Mouse (Mus musculus) forebrain, embryonic 12.5 days (tissue): Measurements from ENCODE around the gene Asgr2. TPM values are rescaled to one million over a fixed set of nuclear protein-coding genes. Genes with fewer than 3 reads are reported as not detected.

Experiments used
- ATAC-seq: fragments of 200-750 bp; cut with Nextera tagmentation; 2 replicates; pipeline ENCODE4 v1.8.0; 2017; ENCODE audit warnings: moderate TSS enrichment; ENCODE audit not compliant: low FRiP score
- H3K27ac ChIP-seq: fragments of 300-500 bp; sonication (generic); 2 replicates; pipeline ENCODE4 v1.5.1; 2016; ENCODE audit warnings: mild to moderate bottlenecking
- H3K27me3 ChIP-seq: fragments of 300-500 bp; sonication (generic); 2 replicates; pipeline ENCODE4 v1.6.1; 2016; ENCODE audit warnings: mild to moderate bottlenecking
- H3K36me3 ChIP-seq: fragments of 300-500 bp; sonication (generic); replicated peaks from 2 replicates; pipeline ENCODE4 v1.6.1; 2016; ENCODE audit warnings: mild to moderate bottlenecking
- H3K4me1 ChIP-seq: fragments of 300-500 bp; sonication (generic); 2 replicates; pipeline ENCODE4 v1.6.1; 2016
- H3K4me2 ChIP-seq: fragments of 300-500 bp; sonication (generic); 2 replicates; pipeline ENCODE4 v1.6.1; 2016; ENCODE audit warnings: mild to moderate bottlenecking, moderate library complexity
- H3K4me3 ChIP-seq: fragments of 300-500 bp; sonication (generic); replicated peaks from 2 replicates; pipeline ENCODE4 v1.5.1; 2016; ENCODE audit warnings: mild to moderate bottlenecking
- H3K9ac ChIP-seq: fragments of 300-500 bp; sonication (generic); 2 replicates; pipeline ENCODE4 v1.6.1; 2016; ENCODE audit warnings: mild to moderate bottlenecking
- H3K9me3 ChIP-seq: fragments of 300-500 bp; sonication (generic); 2 replicates; pipeline ENCODE4 v1.6.1; 2016
- WGBS: fragments of 180-500 bp; shearing (Covaris S2); methylation state at CpG from one replicate; pipeline ENCODE4 v1.1.7; 2016; 5-methylcytosine and 5-hydroxymethylcytosine counted together
- polyA plus RNA-seq: library from polyadenylated mRNA; unstranded; fragments of >200 nt; fragmentation: Nextera tagmentation; extraction: Ambion mirVana; gene quantifications from 2 replicates; pipeline ENCODE4 v1.2.1, GENCODE M21; 2016

Asgr2 gene
- polyA plus RNA-seq, result not detected in 2 replicates

DNA sequence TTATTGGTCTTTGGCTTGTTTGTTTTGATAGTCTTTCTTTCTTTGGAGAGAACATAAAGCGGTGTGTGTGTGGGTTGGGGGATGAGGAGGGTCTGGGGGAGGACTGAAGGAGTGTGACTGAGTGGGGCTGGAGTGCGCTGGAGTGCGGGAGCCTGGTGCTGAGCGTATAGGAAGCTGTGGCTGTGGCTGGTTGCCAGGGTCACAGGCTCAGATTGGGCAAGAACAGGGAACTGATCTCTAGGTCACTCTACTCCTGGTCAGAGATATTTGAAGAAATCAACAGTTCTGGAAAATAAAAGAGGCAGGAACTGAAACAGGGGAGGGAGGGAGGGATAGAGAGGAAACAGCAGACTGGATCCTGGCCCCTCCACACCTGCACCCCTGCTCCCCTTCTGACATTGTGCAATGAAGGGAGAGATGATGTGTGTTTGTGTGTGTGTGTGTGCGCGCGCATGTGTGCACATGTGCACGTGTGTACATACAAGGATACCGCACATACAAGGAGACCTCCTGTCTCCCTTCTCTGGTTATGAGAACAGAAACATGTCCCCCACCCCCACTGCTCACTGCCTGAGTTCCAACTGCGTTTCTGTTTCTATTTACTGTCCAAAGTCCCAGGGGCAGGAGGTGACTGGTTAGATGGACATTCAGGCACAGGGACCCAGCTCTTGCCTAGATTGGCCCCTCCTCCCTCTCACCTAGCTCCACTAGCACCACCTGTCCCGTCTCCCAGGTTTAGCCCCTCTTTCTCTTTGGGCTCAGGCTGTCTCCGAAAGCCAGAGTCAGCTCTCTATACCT lies at the start of gene Asgr2:
TSS of gene Asgr2 (plus strand) at position 659 of the 798 bp plus-strand sequence.
- 84% methylated on average over 12 of the region's 12 CpGs for WGBS
- H3K27me3 ChIP-seq, result no peaks in the 10 kb centered on the region
- ATAC-seq, result no peak

DNA sequence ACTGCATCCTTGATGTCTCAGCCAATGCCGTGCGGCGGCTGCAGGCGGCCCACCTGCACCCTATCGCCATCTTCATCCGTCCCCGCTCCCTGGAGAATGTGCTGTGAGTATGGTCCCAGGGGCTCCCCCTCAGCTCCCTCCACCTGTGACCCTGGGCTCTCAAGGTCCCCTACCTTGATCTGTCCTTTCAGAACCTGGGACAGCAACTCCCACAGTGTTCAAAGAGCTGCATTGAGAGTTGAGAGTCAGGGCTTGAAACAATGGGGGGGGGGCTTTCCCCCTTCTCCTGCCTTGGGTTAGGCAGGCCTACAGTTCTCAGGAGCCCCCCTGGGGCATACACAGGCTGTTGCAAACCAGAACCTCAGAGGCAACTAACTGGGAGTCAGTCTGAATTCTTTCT lies 48.8 kb upstream of the Asgr2 start:
- no peaks in the 10 kb centered on the region for H3K27me3 ChIP-seq
- H3K27ac ChIP-seq, result peak overlapping the region; percentile 36; the same call in 1 of the 2 replicates
- H3K9ac ChIP-seq, result 0 out of 2 replicates have a peak overlapping the region, but pooled peaks have one; percentile 17
- no peaks in the 10 kb centered on the region for H3K9me3 ChIP-seq
- no peak overlapping the region for H3K4me3 ChIP-seq
- WGBS, result 92% methylated on average over 7 of the region's 7 CpGs
- H3K4me1 ChIP-seq, result peaks cover 5% of the 10 kb centered on the region; the same call in 1 of the 2 replicates
- H3K36me3 ChIP-seq, result peaks cover 67% of the 10 kb centered on the region
- no peak for ATAC-seq
- no peak overlapping the region for H3K4me2 ChIP-seq

More for the DNA sequence above, at the start of gene Asgr2:
- H3K9me3 ChIP-seq, result no peaks in the 10 kb centered on the region
- no peaks in the 10 kb centered on the region for H3K4me1 ChIP-seq
- no peak within 1 kb of the TSS for H3K27ac ChIP-seq
- H3K4me2 ChIP-seq, result no peak within 1 kb of the TSS
- H3K36me3 ChIP-seq, result no peaks in the 10 kb centered on the region
- H3K4me3 ChIP-seq, result no peak within 1 kb of the TSS
- H3K9ac ChIP-seq, result no peak within 1 kb of the TSS

DNA sequence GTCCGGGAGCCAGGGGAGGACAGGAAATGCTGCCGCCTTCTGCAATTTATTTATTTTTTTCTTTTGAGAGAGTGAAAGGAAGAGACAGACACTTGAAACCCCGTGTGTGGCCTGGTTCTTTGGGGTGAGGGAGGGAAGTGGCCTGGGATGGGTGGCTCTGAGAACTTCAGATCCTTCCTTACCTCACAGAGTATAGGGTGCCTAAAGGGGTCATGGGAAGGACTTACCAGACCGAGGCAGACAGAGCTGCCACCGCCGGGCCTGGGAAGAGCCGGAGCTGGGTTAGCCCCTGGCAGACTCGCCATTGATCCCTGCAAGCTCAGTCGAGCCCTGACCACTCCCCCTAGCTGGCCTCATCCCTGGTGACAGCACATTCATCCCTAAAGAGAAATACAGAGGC lies 47.0 kb upstream of the Asgr2 start:
- peaks cover 51% of the 10 kb centered on the region for H3K36me3 ChIP-seq
- peaks cover 5% of the 10 kb centered on the region; the same call in 1 of the 2 replicates for H3K4me1 ChIP-seq
- no peak overlapping the region for H3K4me3 ChIP-seq
- 36% methylated on average over 9 of the region's 9 CpGs for WGBS
- no peak overlapping the region for H3K9ac ChIP-seq
- ATAC-seq, result no peak
- no peaks in the 10 kb centered on the region for H3K9me3 ChIP-seq
- H3K4me2 ChIP-seq, result no peak overlapping the region
- H3K27ac ChIP-seq, result peak overlapping the region; percentile 16; the same call in 1 of the 2 replicates
- H3K27me3 ChIP-seq, result no peaks in the 10 kb centered on the region; the same call in 1 of the 2 replicates

DNA sequence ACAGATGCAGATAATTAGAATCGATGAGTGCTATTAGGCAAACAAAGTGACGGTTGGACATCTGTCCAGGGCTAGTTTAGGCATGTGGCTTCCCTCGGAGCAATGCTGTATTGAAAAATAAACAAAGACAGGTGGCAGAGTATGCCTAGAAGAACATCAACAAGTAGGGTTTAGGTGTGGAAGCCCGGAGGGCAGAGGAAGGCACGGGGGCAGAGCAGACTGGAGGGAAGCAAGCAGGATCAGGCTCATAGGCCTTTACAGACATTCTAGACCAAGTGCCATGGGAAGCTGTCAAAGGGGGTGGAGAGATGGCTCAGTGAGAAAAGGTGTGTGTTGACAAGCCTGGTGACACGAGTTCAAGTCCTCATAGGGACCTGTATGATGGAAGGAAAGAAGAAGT lies 43.1 kb upstream of the Asgr2 start:
- no peaks in the 10 kb centered on the region; the same call in 1 of the 2 replicates for H3K27me3 ChIP-seq
- 73% methylated on average over 6 of the region's 6 CpGs for WGBS
- H3K36me3 ChIP-seq, result peaks cover 12% of the 10 kb centered on the region
- no peak overlapping the region for H3K4me2 ChIP-seq
- H3K9me3 ChIP-seq, result no peaks in the 10 kb centered on the region
- peaks cover 3% of the 10 kb centered on the region; the same call in 1 of the 2 replicates for H3K4me1 ChIP-seq
- no peak overlapping the region for H3K27ac ChIP-seq
- ATAC-seq, result no peak
- H3K9ac ChIP-seq, result no peak overlapping the region
- H3K4me3 ChIP-seq, result no peak overlapping the region

DNA sequence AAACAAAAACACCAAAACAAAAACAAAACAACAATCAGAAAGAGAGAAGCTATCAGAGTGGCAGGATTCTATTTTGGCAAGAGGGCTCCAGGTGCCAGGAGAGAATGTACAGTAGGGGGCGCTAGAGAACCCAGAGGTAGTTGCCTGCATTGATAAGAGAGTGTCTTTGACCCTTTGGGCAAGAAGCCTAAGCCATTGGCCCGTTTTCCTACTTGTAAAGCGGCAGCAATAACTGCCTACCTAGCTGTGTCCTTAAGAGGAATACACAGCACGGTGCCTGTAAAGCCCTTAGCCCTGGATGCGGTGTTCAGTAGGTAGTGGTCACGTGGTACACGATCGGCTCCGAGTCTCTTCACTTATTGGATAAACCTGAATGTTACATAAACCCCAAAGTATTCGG lies 42.6 kb upstream of the Asgr2 start:
- no peak for ATAC-seq
- H3K9me3 ChIP-seq, result no peaks in the 10 kb centered on the region
- WGBS, result 68% methylated on average over 10 of the region's 10 CpGs
- no peaks in the 10 kb centered on the region; the same call in 1 of the 2 replicates for H3K4me1 ChIP-seq
- H3K27me3 ChIP-seq, result no peaks in the 10 kb centered on the region; the same call in 1 of the 2 replicates
- no peak overlapping the region for H3K9ac ChIP-seq
- H3K4me2 ChIP-seq, result no peak overlapping the region
- H3K36me3 ChIP-seq, result peaks cover 7% of the 10 kb centered on the region
- no peak overlapping the region for H3K4me3 ChIP-seq
- no peak overlapping the region for H3K27ac ChIP-seq

DNA sequence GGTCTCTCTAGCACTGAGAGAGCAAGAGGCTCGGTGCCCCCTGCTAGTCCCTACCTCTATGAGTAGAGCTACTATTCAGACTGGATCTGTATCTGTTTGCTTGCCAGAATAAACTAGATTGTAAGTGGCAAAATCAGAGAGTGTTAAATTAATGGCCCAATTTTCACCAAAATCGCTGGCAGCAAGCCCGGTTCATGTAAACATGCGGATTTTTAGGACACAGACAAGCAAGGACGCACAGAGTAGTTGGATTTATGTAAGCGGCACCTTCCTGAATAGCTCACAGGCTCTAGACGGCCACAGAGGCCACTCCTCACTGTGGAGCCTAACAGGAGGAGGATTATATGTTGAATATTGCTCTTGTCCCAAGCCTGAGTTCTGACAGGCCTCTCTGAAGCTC lies 39.3 kb upstream of the Asgr2 start:
- no peak for ATAC-seq
- Histone ChIP-seq H3K4me3 (no peak overlapping the region), H3K9ac (no peak overlapping the region), H3K27ac (no peak overlapping the region), H3K4me1 (peaks cover 10% of the 10 kb centered on the region), H3K4me2 (no peak overlapping the region), H3K27me3 (no peaks in the 10 kb centered on the region; the same call in 1 of the 2 replicates), H3K36me3 (no peaks in the 10 kb centered on the region), H3K9me3 (no peaks in the 10 kb centered on the region)
- 78% methylated on average over 7 of the region's 7 CpGs for WGBS

DNA sequence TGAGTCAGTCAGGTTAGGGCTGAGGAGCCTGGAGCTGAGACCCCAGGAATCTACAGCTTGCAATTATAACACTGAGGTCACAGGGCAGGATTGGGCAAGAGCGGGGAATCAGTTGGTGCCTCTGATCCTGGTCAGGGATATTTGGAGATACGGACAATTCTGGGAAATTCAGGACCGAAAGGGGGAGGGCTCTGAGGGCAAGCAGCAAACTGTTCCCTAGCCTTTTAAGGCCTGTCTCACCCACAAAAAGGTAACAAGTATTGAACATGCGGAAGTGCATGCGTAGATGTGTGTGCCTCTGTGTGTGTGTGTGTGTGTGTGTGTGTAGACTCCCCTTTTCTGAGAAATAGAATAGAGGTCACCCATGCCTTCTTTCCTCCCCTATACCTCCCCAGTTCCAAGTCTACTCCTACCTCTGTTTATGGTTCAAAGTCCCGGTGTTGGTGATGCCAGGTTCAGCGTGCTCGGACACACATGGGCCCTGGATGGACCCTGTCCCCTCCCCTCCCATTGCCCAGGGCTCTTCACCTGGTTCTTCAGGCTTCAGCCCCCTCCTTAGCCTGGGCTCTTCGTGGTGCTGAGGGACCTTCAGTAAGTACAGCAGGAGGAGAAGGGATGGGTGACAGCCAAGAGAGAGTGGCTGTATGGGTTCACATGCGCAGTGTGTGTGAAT lies 38.4 kb upstream of the Asgr2 start, which contains the start of gene Asgr1:
TSS of gene Asgr1 (plus strand) at position 188 of the 673 bp plus-strand sequence.
- H3K9me3 ChIP-seq, result no peaks in the 10 kb centered on the region
- no peak within 1 kb of the TSS for H3K4me3 ChIP-seq
- H3K4me1 ChIP-seq, result peaks cover 10% of the 10 kb centered on the region
- no peak within 1 kb of the TSS for H3K9ac ChIP-seq
- H3K27me3 ChIP-seq, result no peaks in the 10 kb centered on the region; the same call in 1 of the 2 replicates
- no peaks in the 10 kb centered on the region for H3K36me3 ChIP-seq
- no peak for ATAC-seq
- WGBS, result 91% methylated on average over 10 of the region's 10 CpGs
- no peak within 1 kb of the TSS for H3K4me2 ChIP-seq
- H3K27ac ChIP-seq, result no peak within 1 kb of the TSS

DNA sequence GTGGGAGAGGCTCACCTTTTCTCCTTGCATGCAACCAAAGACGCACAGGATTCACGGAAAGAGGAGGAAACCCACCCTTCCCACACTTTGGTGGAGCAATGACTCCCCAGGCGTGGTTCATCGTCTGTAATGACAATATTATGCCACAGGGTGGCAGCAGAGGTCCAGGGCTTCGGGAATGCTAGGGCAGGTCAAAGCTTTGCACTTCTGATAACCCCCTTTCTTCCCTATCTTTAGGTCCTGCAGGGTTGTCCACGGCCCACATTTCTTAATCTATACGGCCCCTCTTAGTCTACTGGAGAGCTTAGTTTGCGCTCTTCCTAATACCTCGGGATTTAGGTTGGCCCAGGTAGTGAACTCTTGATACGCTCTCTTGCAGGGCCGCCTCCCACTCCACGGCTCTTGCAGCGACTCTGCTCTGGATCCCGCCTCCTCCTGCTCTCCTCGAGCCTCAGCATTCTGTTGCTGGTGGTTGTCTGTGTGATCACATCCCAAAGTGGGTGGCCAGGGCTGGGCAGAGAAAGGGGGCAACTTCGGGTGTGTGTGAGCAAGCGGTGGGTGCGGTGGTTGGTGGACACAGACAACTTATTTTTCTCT lies 36.7 kb upstream of the Asgr2 start:
- Histone ChIP-seq H3K36me3 (no peaks in the 10 kb centered on the region), H3K27me3 (no peaks in the 10 kb centered on the region), H3K4me1 (peaks cover 10% of the 10 kb centered on the region), H3K9ac (no peak overlapping the region), H3K9me3 (no peaks in the 10 kb centered on the region), H3K27ac (no peak overlapping the region), H3K4me2 (peak overlapping the region; percentile 29), H3K4me3 (no peak overlapping the region)
- 29% methylated on average over 17 of the region's 18 CpGs for WGBS
- no peak; the same call in 1 of the 2 replicates for ATAC-seq

DNA sequence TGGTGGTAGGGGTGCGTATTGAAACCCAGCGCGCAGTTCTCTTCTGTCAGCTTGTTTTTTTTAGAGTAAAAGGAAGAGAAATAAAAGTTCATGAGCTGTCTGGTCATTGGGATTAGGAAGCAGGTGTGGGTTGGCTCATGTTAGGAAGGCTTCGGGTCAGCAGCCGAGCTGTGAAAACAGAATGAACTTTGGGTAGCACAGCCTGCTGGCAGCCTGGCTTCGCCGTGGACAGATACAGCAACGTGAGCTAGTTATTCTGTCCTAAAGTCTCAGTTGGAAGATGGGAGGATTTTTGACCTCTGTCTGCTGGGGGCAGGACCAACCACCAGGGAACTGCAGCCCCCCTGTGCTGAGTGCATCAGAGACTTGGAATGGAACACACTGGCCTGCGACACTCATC lies 34.6 kb upstream of the Asgr2 start:
- H3K27me3 ChIP-seq, result no peaks in the 10 kb centered on the region
- H3K4me2 ChIP-seq, result no peak overlapping the region
- H3K36me3 ChIP-seq, result no peaks in the 10 kb centered on the region
- ATAC-seq, result no peak
- no peak overlapping the region for H3K9ac ChIP-seq
- H3K4me1 ChIP-seq, result peaks cover 10% of the 10 kb centered on the region
- 85% methylated on average over 9 of the region's 9 CpGs for WGBS
- no peaks in the 10 kb centered on the region for H3K9me3 ChIP-seq
- no peak overlapping the region for H3K4me3 ChIP-seq
- H3K27ac ChIP-seq, result no peak overlapping the region

DNA sequence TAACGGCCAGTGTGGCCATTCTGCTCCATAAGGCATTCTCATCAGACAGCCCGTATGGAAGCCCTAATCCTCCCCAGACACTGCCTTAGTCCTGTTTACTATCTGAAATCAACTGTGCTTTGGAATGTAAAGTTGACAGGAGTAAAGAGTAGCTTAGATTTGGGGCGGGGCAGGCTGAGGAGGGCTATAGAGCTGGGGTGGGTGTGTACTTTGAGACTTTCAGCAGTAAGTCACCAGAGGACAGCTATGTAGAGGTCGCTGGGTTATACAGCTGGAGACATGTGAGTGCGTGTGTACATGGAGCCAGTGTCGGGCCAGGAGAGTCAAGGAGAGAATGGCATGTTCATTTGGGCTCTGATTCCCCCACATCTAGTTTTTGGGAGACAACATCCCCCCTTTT lies 32.5 kb upstream of the Asgr2 start:
- WGBS, result 68% methylated on average over 6 of the region's 6 CpGs
- Histone ChIP-seq H3K9me3 (no peaks in the 10 kb centered on the region), H3K9ac (no peak overlapping the region), H3K36me3 (no peaks in the 10 kb centered on the region), H3K27me3 (no peaks in the 10 kb centered on the region), H3K4me1 (peaks cover 10% of the 10 kb centered on the region), H3K4me2 (no peak overlapping the region), H3K4me3 (no peak overlapping the region), H3K27ac (no peak overlapping the region)
- no peak for ATAC-seq

DNA sequence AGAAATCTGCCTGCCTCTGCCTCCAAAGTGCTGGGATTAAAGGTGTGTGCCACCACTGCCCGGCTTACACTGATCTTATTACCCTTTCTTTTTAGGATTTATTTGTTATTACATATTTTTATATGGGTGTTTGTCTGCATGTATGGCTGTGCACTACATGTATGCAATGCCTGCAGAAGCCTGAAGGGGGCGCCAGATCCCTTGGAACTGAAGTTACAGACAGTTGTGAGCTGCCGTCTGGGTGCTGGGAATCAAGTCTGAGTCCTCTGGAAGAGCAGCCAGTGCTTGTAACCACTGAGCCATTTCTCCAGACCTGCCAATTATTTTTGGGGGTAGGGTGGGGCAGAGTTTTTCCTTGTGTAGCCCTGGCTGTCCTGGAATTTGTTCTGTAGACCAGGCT lies 29.4 kb upstream of the Asgr2 start:
- Histone ChIP-seq H3K4me3 (no peak overlapping the region), H3K36me3 (no peaks in the 10 kb centered on the region), H3K9me3 (no peaks in the 10 kb centered on the region), H3K4me2 (no peak overlapping the region), H3K27me3 (no peaks in the 10 kb centered on the region), H3K27ac (no peak overlapping the region), H3K4me1 (peaks cover 4% of the 10 kb centered on the region; the same call in 1 of the 2 replicates), H3K9ac (no peak overlapping the region)
- ATAC-seq, result no peak
- WGBS, result 70% methylated on average over 3 of the region's 3 CpGs

DNA sequence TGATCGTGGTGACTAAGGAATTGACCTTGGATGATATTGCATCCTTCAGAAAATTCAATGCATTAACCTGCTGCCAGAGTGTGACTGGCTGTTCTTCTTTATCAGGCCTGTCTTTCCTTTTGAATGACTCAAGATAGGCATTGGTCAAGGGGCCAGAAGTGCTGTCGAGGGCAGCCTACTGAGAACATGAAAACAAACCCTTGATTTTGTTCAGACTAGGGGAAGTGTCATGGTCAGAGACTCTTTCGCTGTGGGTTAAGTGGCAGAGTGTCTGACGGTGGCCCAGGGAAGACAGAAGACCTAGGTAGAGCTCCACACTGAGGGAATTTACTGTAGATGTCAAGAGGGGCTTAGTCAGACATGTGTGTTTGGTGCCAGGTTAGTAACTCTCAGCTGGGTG lies 25.7 kb upstream of the Asgr2 start:
- H3K4me3 ChIP-seq, result no peak overlapping the region
- WGBS, result 79% methylated on average over 4 of the region's 4 CpGs
- H3K4me1 ChIP-seq, result peaks cover 7% of the 10 kb centered on the region; the same call in 1 of the 2 replicates
- no peaks in the 10 kb centered on the region for H3K36me3 ChIP-seq
- no peaks in the 10 kb centered on the region for H3K9me3 ChIP-seq
- no peak overlapping the region for H3K4me2 ChIP-seq
- 0 out of 2 replicates have a peak overlapping the region, but pooled peaks have one; percentile 25 for H3K27ac ChIP-seq
- ATAC-seq, result no peak
- H3K27me3 ChIP-seq, result no peaks in the 10 kb centered on the region
- H3K9ac ChIP-seq, result no peak overlapping the region
